ENCODE assay signal across 35 mouse cellular contexts in genomic region chr5:91097911-91098614, GRCm38 (mm10). TPM values are rescaled to one million over a fixed set of nuclear protein-coding genes. Genes with fewer than 3 reads are reported as not detected.
DNase-seq lines count a peak whose midpoint lies in the region; ATAC-seq lines count a peak whose summit lies in the region.
"Had no signal": no experiment of that assay in that cellular context is flagged by ENCODE, and none has a peak within 500 bp of the region (broad histone marks: within the 10 kb centered on the region; RNA-seq: fewer than 3 reads in every experiment).

No protein-coding gene starts in this region.

- ATAC-seq in intestine, embryonic 15.5 days, result peak; percentile 97
- ATAC-seq in stomach, embryonic 16.5 days (ENCODE audit: insufficient read depth, low FRiP score), result peak; percentile 95
- ATAC-seq: forebrain, embryonic 14.5 days; forebrain, postnatal 0 days; Patski had no signal

- no peaks in the 10 kb centered on the region for H3K36me3 ChIP-seq in intestine, embryonic 15.5 days
- no peaks in the 10 kb centered on the region for H3K36me3 ChIP-seq in stomach, embryonic 16.5 days (ENCODE audit: control insufficient read depth, insufficient read depth, low read length)
- H3K36me3 ChIP-seq in embryonic facial prominence, embryonic 10.5 days (replicated peaks), result no peaks in the 10 kb centered on the region
- H3K36me3 ChIP-seq: embryonic facial prominence, embryonic 12.5 days; embryonic facial prominence, embryonic 15.5 days; G1E; heart, embryonic 12.5 days; heart, embryonic 15.5 days had no signal

- H3K9me3 ChIP-seq in intestine, embryonic 15.5 days, result no peaks in the 10 kb centered on the region
- H3K9me3 ChIP-seq in stomach, embryonic 16.5 days (replicated peaks; ENCODE audit: control insufficient read depth, low read length), result no peaks in the 10 kb centered on the region
- H3K9me3 ChIP-seq in embryonic facial prominence, embryonic 10.5 days, result no peaks in the 10 kb centered on the region
- H3K9me3 ChIP-seq: embryonic facial prominence, embryonic 12.5 days; embryonic facial prominence, embryonic 15.5 days; G1E; heart, embryonic 12.5 days; heart, embryonic 15.5 days had no signal

- H3K27ac ChIP-seq in intestine, embryonic 15.5 days, result 0 out of 2 replicates have a peak overlapping the region, but pooled peaks have one; percentile 32
- peak overlapping the region; percentile 76 for H3K27ac ChIP-seq in stomach, embryonic 16.5 days (ENCODE audit: low read length)
- no peak overlapping the region for H3K27ac ChIP-seq in embryonic facial prominence, embryonic 10.5 days (replicated peaks)
- H3K27ac ChIP-seq: embryonic facial prominence, embryonic 12.5 days; embryonic facial prominence, embryonic 15.5 days; gastrocnemius, adult 2 months; heart, embryonic 15.5 days; hindbrain, embryonic 14.5 days had no signal

- H3K4me3 ChIP-seq in intestine, embryonic 15.5 days (replicated peaks), result no peak overlapping the region
- H3K4me3 ChIP-seq in stomach, embryonic 16.5 days (replicated peaks; ENCODE audit: low read length), result no peak overlapping the region
- no peak overlapping the region for H3K4me3 ChIP-seq in embryonic facial prominence, embryonic 10.5 days
- H3K4me3 ChIP-seq: embryonic facial prominence, embryonic 12.5 days; embryonic facial prominence, embryonic 15.5 days; gastrocnemius, adult 2 months; heart, embryonic 12.5 days; heart, embryonic 15.5 days had no signal

- DNase-seq in urinary bladder, postnatal 14 days (ENCODE audit: low spot score), result peak; percentile 47
- DNase-seq in urinary bladder, postnatal 4 days (ENCODE audit: low spot score in 2 of 2), result no peak
- peak; percentile 76 for DNase-seq in large intestine, adult 2 months (ENCODE audit: low read depth, low spot score)
- no peak for DNase-seq in embryonic facial prominence, embryonic 10.5 days (ENCODE audit: low spot score)
- no peak for DNase-seq in layer of hippocampus, adult 9-10 months (ENCODE audit: low spot score)
- DNase-seq in heart, postnatal 36 days, result no peak
- DNase-seq: adrenal gland, postnatal 10 days; adrenal gland, postnatal 36 days; B cell, adult 2 months; cerebellum, adult 18-20 months; cerebellum, adult 9-10 months; cerebellum, postnatal 14 days; forebrain, postnatal 0 days; gastrocnemius, adult 2 months; gastrocnemius, postnatal 14 days; heart, adult 11 months; heart, postnatal 10 days; heart, postnatal 4 days had no signal

- intact Hi-C loops in heart, postnatal 36 days (cut with DNase I), result no loop called here

- no peak overlapping the region for H3K4me2 ChIP-seq in intestine, embryonic 15.5 days (replicated peaks)
- no peak overlapping the region for H3K4me2 ChIP-seq in stomach, embryonic 16.5 days (ENCODE audit: low read depth, low read length)
- H3K4me2 ChIP-seq: embryonic facial prominence, embryonic 12.5 days; embryonic facial prominence, embryonic 15.5 days; heart, embryonic 12.5 days; heart, embryonic 15.5 days; hindbrain, embryonic 14.5 days had no signal

- no peaks in the 10 kb centered on the region for H3K4me1 ChIP-seq in intestine, embryonic 15.5 days (replicated peaks)
- no peaks in the 10 kb centered on the region for H3K4me1 ChIP-seq in stomach, embryonic 16.5 days (ENCODE audit: control insufficient read depth, insufficient read depth, low read length)
- no peaks in the 10 kb centered on the region for H3K4me1 ChIP-seq in embryonic facial prominence, embryonic 10.5 days
- H3K4me1 ChIP-seq: embryonic facial prominence, embryonic 12.5 days; embryonic facial prominence, embryonic 15.5 days; heart, embryonic 12.5 days; heart, embryonic 15.5 days had no signal

- H3K27me3 ChIP-seq in intestine, embryonic 15.5 days (replicated peaks), result no peaks in the 10 kb centered on the region
- no peaks in the 10 kb centered on the region for H3K27me3 ChIP-seq in stomach, embryonic 16.5 days (ENCODE audit: control insufficient read depth, insufficient read depth, low read length)
- no peaks in the 10 kb centered on the region for H3K27me3 ChIP-seq in embryonic facial prominence, embryonic 10.5 days (replicated peaks; ENCODE audit: low read depth, poor library complexity, severe bottlenecking)
- H3K27me3 ChIP-seq: CH12.LX; embryonic facial prominence, embryonic 12.5 days; embryonic facial prominence, embryonic 15.5 days; heart, embryonic 12.5 days; heart, embryonic 15.5 days; Patski had no signal

- H3K9ac ChIP-seq in intestine, embryonic 15.5 days, result no peak overlapping the region
- H3K9ac ChIP-seq in stomach, embryonic 16.5 days (ENCODE audit: low read length), result no peak overlapping the region
- H3K9ac ChIP-seq: embryonic facial prominence, embryonic 12.5 days; embryonic facial prominence, embryonic 15.5 days; forebrain, postnatal 0 days; heart, embryonic 12.5 days; heart, embryonic 15.5 days; hindbrain, embryonic 14.5 days had no signal

- WGBS in intestine, embryonic 15.5 days, result 72% methylated on average over 10 of the region's 10 CpGs
- 33% methylated on average over 10 of the region's 10 CpGs for WGBS in large intestine, adult 2 months
- WGBS in stomach, embryonic 16.5 days, result 67% methylated on average over 10 of the region's 10 CpGs
- 90% methylated on average over 10 of the region's 10 CpGs for WGBS in embryonic facial prominence, embryonic 10.5 days

RNA-seq across cellular contexts. Expression of gene Ereg, which starts 23.6 kb away (rescaled TPM):
- polyA plus RNA-seq in intestine, embryonic 15.5 days (2015; fragmentation: Nextera tagmentation; extraction: Ambion mirVana), result 1.2 TPM in 2 replicates
- 2.3 and 4.0 TPM in 2 replicates for polyA plus RNA-seq in large intestine, adult 2 months (2012; rRNA removed)
- polyA plus RNA-seq in stomach, embryonic 16.5 days (2015; fragmentation: Nextera tagmentation; extraction: Ambion mirVana), result 0.43 and 0.80 TPM in 2 replicates
- not detected in 2 replicates for polyA plus RNA-seq in embryonic facial prominence, embryonic 10.5 days (2016; fragmentation: Nextera tagmentation; extraction: Ambion mirVana)
- total RNA-seq in heart, postnatal 36 days (2021), result under 1 TPM in 1 of 2 experiments, not detected in 1; 0.11 TPM
- total RNA-seq: adrenal gland, postnatal 36 days; CH12.LX; G1E; gastrocnemius, adult 2 months; gastrocnemius, postnatal 14 days had no signal
- polyA plus RNA-seq: embryonic facial prominence, embryonic 12.5 days; forebrain, embryonic 11.5 days; forebrain, embryonic 14.5 days; forebrain, postnatal 0 days; frontal cortex, adult 2 months; G1E; hindbrain, embryonic 11.5 days; hindbrain, embryonic 14.5 days had no signal

RNA-seq across cellular contexts. Expression of gene Areg, which starts 41.3 kb away (rescaled TPM):
- 5.4 and 5.9 TPM in 2 replicates for polyA plus RNA-seq in intestine, embryonic 15.5 days (2015; fragmentation: Nextera tagmentation; extraction: Ambion mirVana)
- 2.0 and 2.2 TPM in 2 replicates for polyA plus RNA-seq in large intestine, adult 2 months (2012; rRNA removed)
- polyA plus RNA-seq in stomach, embryonic 16.5 days (2015; fragmentation: Nextera tagmentation; extraction: Ambion mirVana), result 4.0 and 6.5 TPM in 2 replicates
- polyA plus RNA-seq in embryonic facial prominence, embryonic 10.5 days (2016; fragmentation: Nextera tagmentation; extraction: Ambion mirVana), result 0.16 TPM in 1 of 2 replicates, not detected in the other
- total RNA-seq in heart, postnatal 36 days (2021), result not detected
- total RNA-seq: adrenal gland, adult 18-20 months; CH12.LX; forebrain, postnatal 0 days; G1E; gastrocnemius, adult 2 months; gastrocnemius, postnatal 14 days; gastrocnemius, postnatal 4 days; heart, adult 8-10 months; heart, postnatal 10 days had no signal
- polyA plus RNA-seq: forebrain, embryonic 14.5 days; G1E; hindbrain, embryonic 11.5 days had no signal

Comparison
In these comparisons a context has a peak if more than half of its experiments do, and no peak if none do; other contexts are left out.
1. DNase-seq: peak in urinary bladder, postnatal 14 days (single experiment) and large intestine, adult 2 months (single experiment); none in urinary bladder, postnatal 4 days (0 of 2), embryonic facial prominence, embryonic 10.5 days (single experiment), layer of hippocampus, adult 9-10 months (single experiment) and heart, postnatal 36 days (0 of 2).